20 mouse cellular contexts compared by ENCODE assay signal in the genomic region with DNA sequence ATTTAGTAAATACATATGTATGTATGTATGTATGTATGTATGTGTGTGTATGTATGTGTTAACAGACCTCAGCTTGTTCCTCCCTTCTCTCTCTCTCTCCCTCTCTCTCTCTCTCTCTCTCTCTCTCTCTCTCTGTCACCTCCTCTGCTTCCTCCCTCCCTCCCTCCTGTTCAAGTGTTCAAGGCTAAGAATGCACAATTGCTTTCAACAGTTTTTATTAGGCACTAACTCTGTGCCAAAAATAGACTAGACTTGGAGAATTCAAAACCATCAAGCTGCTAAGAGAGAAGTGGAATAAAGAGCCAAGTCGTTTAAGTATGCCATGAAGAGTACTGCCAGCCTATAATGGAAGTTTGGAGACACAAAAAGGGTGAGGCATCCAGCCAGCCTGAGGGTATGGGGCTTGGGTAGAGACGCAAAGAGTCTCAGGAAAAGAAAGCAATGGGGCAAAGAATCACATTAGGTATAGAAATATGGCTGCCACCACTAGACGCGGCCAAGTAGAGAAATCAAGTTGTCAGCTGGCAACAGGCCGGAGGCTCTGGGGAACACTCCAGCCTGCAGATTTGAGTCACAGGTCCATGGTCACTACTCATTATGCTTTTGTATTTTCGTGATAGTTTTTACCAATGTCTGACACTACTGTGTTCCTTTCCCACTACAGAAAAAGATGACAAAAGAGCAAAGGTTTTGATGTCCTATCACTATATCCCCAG. TPM values are rescaled to one million over a fixed set of nuclear protein-coding genes. Genes with fewer than 3 reads are reported as not detected.
A peak's percentile ranks its signal among the peaks of the same experiment; 100 is the strongest.
DNase-seq lines count a peak whose midpoint lies in the region; ATAC-seq and TF ChIP-seq lines count a peak whose summit lies in the region.
"Had no signal": no experiment of that assay in that cellular context is flagged by ENCODE, and none has a peak within 500 bp of the region (broad histone marks: within the 10 kb centered on the region; RNA-seq: fewer than 3 reads in every experiment).

No protein-coding gene starts in this region.

- no peak for TF ChIP-seq CTCF in forebrain, postnatal 0 days (IDR thresholded peaks at IDR 0.05; ENCODE audit: low read depth)
- no peak for TF ChIP-seq CTCF in lung, postnatal 0 days (IDR thresholded peaks at IDR 0.05)

- 52% methylated on average over 6 of the region's 6 CpGs for WGBS in forebrain, postnatal 0 days
- 96% methylated on average over 6 of the region's 6 CpGs for WGBS in forebrain, embryonic 10.5 days
- 90% methylated on average over 6 of the region's 6 CpGs for WGBS in lung, embryonic 15.5 days
- WGBS in lung, postnatal 0 days, result 80% methylated on average over 6 of the region's 6 CpGs
- WGBS in heart, embryonic 14.5 days, result 38% methylated on average over 6 of the region's 6 CpGs
- WGBS in embryonic facial prominence, embryonic 10.5 days, result 94% methylated on average over 6 of the region's 6 CpGs

- no peak for TF ChIP-seq EP300 in lung, postnatal 0 days (IDR thresholded peaks at IDR 0.05)

- H3K4me1 ChIP-seq in forebrain, postnatal 0 days (ENCODE audit: insufficient read depth), result peaks cover 5% of the 10 kb centered on the region; the same call in 1 of the 2 replicates
- no peaks in the 10 kb centered on the region for H3K4me1 ChIP-seq in forebrain, embryonic 10.5 days
- peaks cover 11% of the 10 kb centered on the region; the same call in 1 of the 2 replicates for H3K4me1 ChIP-seq in lung, embryonic 15.5 days
- H3K4me1 ChIP-seq in lung, postnatal 0 days (ENCODE audit: insufficient read depth, low read depth, low read length), result peaks cover 3% of the 10 kb centered on the region; the same call in 1 of the 2 replicates
- peaks cover 8 to 34% of the 10 kb centered on the region in 2 experiments for H3K4me1 ChIP-seq in heart, embryonic 14.5 days (ENCODE audit: control insufficient read depth in 2 of 2, insufficient read depth in 2 of 2, low read length in 2 of 2)
- H3K4me1 ChIP-seq in embryonic facial prominence, embryonic 10.5 days, result no peaks in the 10 kb centered on the region
- H3K4me1 ChIP-seq: embryonic facial prominence, embryonic 12.5 days; hindbrain, embryonic 15.5 days; limb, embryonic 12.5 days; midbrain, embryonic 15.5 days had no signal

- peak; percentile 18; the same call in 1 of the 2 replicates for ATAC-seq in forebrain, postnatal 0 days
- ATAC-seq in lung, embryonic 15.5 days (ENCODE audit: borderline replicate concordance, extremely low read depth, low FRiP score, low TSS enrichment), result no peak
- no peak for ATAC-seq in lung, postnatal 0 days
- peak; percentile 65 for ATAC-seq in heart, embryonic 14.5 days (ENCODE audit: insufficient number of reproducible peaks, insufficient read depth, low FRiP score, low read depth)
- ATAC-seq: activated CD4-positive, CD25-positive, alpha-beta regulatory T cell, adult 4 months; midbrain, embryonic 15.5 days had no signal

- no peaks in the 10 kb centered on the region for H3K9me3 ChIP-seq in forebrain, postnatal 0 days (ENCODE audit: low read length)
- no peaks in the 10 kb centered on the region for H3K9me3 ChIP-seq in forebrain, embryonic 10.5 days
- no peaks in the 10 kb centered on the region for H3K9me3 ChIP-seq in lung, embryonic 15.5 days
- H3K9me3 ChIP-seq in lung, postnatal 0 days (ENCODE audit: low read length), result no peaks in the 10 kb centered on the region
- no peaks in the 10 kb centered on the region for H3K9me3 ChIP-seq in heart, embryonic 14.5 days (ENCODE audit: control insufficient read depth, low read length)
- H3K9me3 ChIP-seq in embryonic facial prominence, embryonic 10.5 days, result no peaks in the 10 kb centered on the region
- H3K9me3 ChIP-seq: embryonic facial prominence, embryonic 12.5 days; hindbrain, embryonic 15.5 days; limb, embryonic 12.5 days; liver, embryonic 13.5 days; midbrain, embryonic 15.5 days had no signal

- H3K9ac ChIP-seq in forebrain, postnatal 0 days, result no peak overlapping the region
- no peak overlapping the region for H3K9ac ChIP-seq in lung, embryonic 15.5 days
- H3K9ac ChIP-seq in lung, postnatal 0 days (replicated peaks; ENCODE audit: low read depth), result no peak overlapping the region
- peak overlapping the region; percentile 18; the same call in 1 of the 2 replicates for H3K9ac ChIP-seq in heart, embryonic 14.5 days (ENCODE audit: low read length)
- H3K9ac ChIP-seq: embryonic facial prominence, embryonic 12.5 days; hindbrain, embryonic 15.5 days; limb, embryonic 12.5 days; liver, embryonic 13.5 days; midbrain, embryonic 15.5 days had no signal

- H3K4me3 ChIP-seq in forebrain, postnatal 0 days (ENCODE audit: low read depth, low read length), result no peak overlapping the region
- H3K4me3 ChIP-seq in forebrain, embryonic 10.5 days, result no peak overlapping the region
- no peak overlapping the region for H3K4me3 ChIP-seq in lung, embryonic 15.5 days
- H3K4me3 ChIP-seq in lung, postnatal 0 days (ENCODE audit: low read depth, low read length), result no peak overlapping the region
- H3K4me3 ChIP-seq in heart, embryonic 14.5 days (ENCODE audit: control insufficient read depth in 1 of 2, insufficient read depth in 1 of 2, low read depth in 1 of 2, low read length in 2 of 2), result no peak overlapping the region
- H3K4me3 ChIP-seq in embryonic facial prominence, embryonic 10.5 days, result no peak overlapping the region
- H3K4me3 ChIP-seq: embryonic facial prominence, embryonic 12.5 days; hindbrain, embryonic 15.5 days; left cerebral cortex, adult 2 months; limb, embryonic 12.5 days; liver, embryonic 13.5 days; midbrain, embryonic 15.5 days had no signal

- no peak overlapping the region for H3K4me2 ChIP-seq in forebrain, postnatal 0 days (ENCODE audit: low read depth)
- no peak overlapping the region for H3K4me2 ChIP-seq in lung, embryonic 15.5 days
- H3K4me2 ChIP-seq in lung, postnatal 0 days (replicated peaks; ENCODE audit: low read depth, low read length), result no peak overlapping the region
- H3K4me2 ChIP-seq in heart, embryonic 14.5 days (ENCODE audit: low read length), result peak overlapping the region; percentile 55
- H3K4me2 ChIP-seq: embryonic facial prominence, embryonic 12.5 days; hindbrain, embryonic 15.5 days; limb, embryonic 12.5 days; liver, embryonic 13.5 days; midbrain, embryonic 15.5 days had no signal

- DNase-seq in forebrain, postnatal 0 days, result peak; percentile 27
- DNase-seq in forebrain, embryonic 10.5 days (ENCODE audit: extremely low spot score, low spot score), result no peak
- no peak for DNase-seq in lung, postnatal 0 days (ENCODE audit: low spot score)
- DNase-seq in embryonic facial prominence, embryonic 10.5 days (ENCODE audit: low spot score), result no peak
- no peak for DNase-seq in yolk sac, embryonic 10.5 days (ENCODE audit: low spot score)
- DNase-seq: B cell, adult 2 months; cerebellum, adult 18-20 months; kidney, adult 11 months; kidney, postnatal 10 days; liver, embryonic 13.5 days; lung, postnatal 10 days; thymus, postnatal 4 days had no signal

- peaks cover 12% of the 10 kb centered on the region for H3K36me3 ChIP-seq in forebrain, postnatal 0 days (ENCODE audit: insufficient read depth)
- H3K36me3 ChIP-seq in forebrain, embryonic 10.5 days (replicated peaks), result peaks cover 38% of the 10 kb centered on the region
- peaks cover 12% of the 10 kb centered on the region; the same call in 1 of the 2 replicates for H3K36me3 ChIP-seq in lung, embryonic 15.5 days
- H3K36me3 ChIP-seq in lung, postnatal 0 days (ENCODE audit: insufficient read depth, low read length), result no peaks in the 10 kb centered on the region
- peaks cover 42% of the 10 kb centered on the region for H3K36me3 ChIP-seq in heart, embryonic 14.5 days (ENCODE audit: control insufficient read depth, insufficient read depth, low read length)
- H3K36me3 ChIP-seq in embryonic facial prominence, embryonic 10.5 days (replicated peaks), result peaks cover 37% of the 10 kb centered on the region

- no peak overlapping the region for H3K27ac ChIP-seq in forebrain, postnatal 0 days (ENCODE audit: low read depth, low read length)
- H3K27ac ChIP-seq in forebrain, embryonic 10.5 days, result no peak overlapping the region
- H3K27ac ChIP-seq in lung, embryonic 15.5 days, result 0 out of 2 replicates have a peak overlapping the region, but pooled peaks have one; percentile 2
- H3K27ac ChIP-seq in lung, postnatal 0 days (ENCODE audit: low read length), result no peak overlapping the region
- peak overlapping the region; percentile 88 to 90 for H3K27ac ChIP-seq in heart, embryonic 14.5 days (replicated peaks in 1 of 2; ENCODE audit: control insufficient read depth in 1 of 2, insufficient read depth in 1 of 2, low read depth in 2 of 2, low read length in 2 of 2)
- no peak overlapping the region for H3K27ac ChIP-seq in embryonic facial prominence, embryonic 10.5 days (replicated peaks)
- H3K27ac ChIP-seq: embryonic facial prominence, embryonic 12.5 days; hindbrain, embryonic 15.5 days; left cerebral cortex, adult 2 months; limb, embryonic 12.5 days; liver, embryonic 13.5 days; midbrain, embryonic 15.5 days had no signal

- no peaks in the 10 kb centered on the region for H3K27me3 ChIP-seq in forebrain, postnatal 0 days (ENCODE audit: insufficient read depth, low read length)
- no peaks in the 10 kb centered on the region for H3K27me3 ChIP-seq in forebrain, embryonic 10.5 days (ENCODE audit: poor library complexity, severe bottlenecking)
- H3K27me3 ChIP-seq in lung, embryonic 15.5 days, result no peaks in the 10 kb centered on the region
- H3K27me3 ChIP-seq in lung, postnatal 0 days (replicated peaks; ENCODE audit: insufficient read depth, low read length), result no peaks in the 10 kb centered on the region
- no peaks in the 10 kb centered on the region for H3K27me3 ChIP-seq in heart, embryonic 14.5 days (ENCODE audit: control insufficient read depth, insufficient read depth, low read length)
- no peaks in the 10 kb centered on the region for H3K27me3 ChIP-seq in embryonic facial prominence, embryonic 10.5 days (replicated peaks; ENCODE audit: low read depth, poor library complexity, severe bottlenecking)
- H3K27me3 ChIP-seq: embryonic facial prominence, embryonic 12.5 days; hindbrain, embryonic 15.5 days; limb, embryonic 12.5 days; liver, embryonic 13.5 days; midbrain, embryonic 15.5 days had no signal

RNA-seq across cellular contexts. Expression of a gene that starts 10.2 kb away (rescaled TPM):
- 131 and 161 TPM in 2 replicates for total RNA-seq in forebrain, postnatal 0 days (2014; rRNA removed)
- polyA plus RNA-seq in forebrain, postnatal 0 days (2015; fragmentation: Nextera tagmentation; extraction: Ambion mirVana), result 117 TPM in 2 replicates
- polyA plus RNA-seq in forebrain, embryonic 10.5 days (2016; fragmentation: Nextera tagmentation; extraction: Ambion mirVana), result 124 and 131 TPM in 2 replicates
- polyA plus RNA-seq in lung, embryonic 15.5 days (2015; fragmentation: Nextera tagmentation; extraction: Ambion mirVana), result 101 and 103 TPM in 2 replicates
- 59.2 and 64.0 TPM in 2 replicates for polyA plus RNA-seq in lung, postnatal 0 days (2015; fragmentation: Nextera tagmentation; extraction: Ambion mirVana)
- polyA plus RNA-seq in heart, embryonic 14.5 days (2014; fragmentation: Nextera tagmentation; extraction: Ambion mirVana), result 208 and 215 TPM in 2 replicates
- polyA plus RNA-seq in embryonic facial prominence, embryonic 10.5 days (2016; fragmentation: Nextera tagmentation; extraction: Ambion mirVana), result 116 and 118 TPM in 2 replicates

Comparison
In these comparisons a context has a peak if more than half of its experiments do, and no peak if none do; other contexts are left out.
1. H3K27ac ChIP-seq: peak in lung, embryonic 15.5 days (single experiment) and heart, embryonic 14.5 days (2 of 2); none in forebrain, postnatal 0 days (single experiment), forebrain, embryonic 10.5 days (single experiment), lung, postnatal 0 days (single experiment) and embryonic facial prominence, embryonic 10.5 days (single experiment).
2. ATAC-seq: peak in forebrain, postnatal 0 days (single experiment) and heart, embryonic 14.5 days (single experiment); none in lung, embryonic 15.5 days (single experiment) and lung, postnatal 0 days (single experiment).